Mouse (Mus musculus) cerebellum, adult 2 months (tissue): ENCODE measurements at regions not wholly inside any gene's neighbourhood (a gene's known extent, or its start where the extent isn't known, plus 50 kb on each side); places are given as distances from the start of the nearest gene placed in this dataset.

Experiments
- CTCF ChIP-seq: fragments of 200-500 bp; IDR thresholded peaks from 2 replicates; pipeline ENCODE4 v1.5.1; 2011; ENCODE audit warnings: low read depth, mild to moderate bottlenecking, control low read depth, low read length, moderate library complexity, borderline replicate concordance; ENCODE audit not compliant: insufficient read depth
- POLR2A ChIP-seq: fragments of 200-500 bp; IDR thresholded peaks from 2 replicates; pipeline ENCODE4 v1.6.1; 2011; ENCODE audit warnings: low read length, control low read depth, borderline replicate concordance; ENCODE audit not compliant: insufficient read depth

DNA sequence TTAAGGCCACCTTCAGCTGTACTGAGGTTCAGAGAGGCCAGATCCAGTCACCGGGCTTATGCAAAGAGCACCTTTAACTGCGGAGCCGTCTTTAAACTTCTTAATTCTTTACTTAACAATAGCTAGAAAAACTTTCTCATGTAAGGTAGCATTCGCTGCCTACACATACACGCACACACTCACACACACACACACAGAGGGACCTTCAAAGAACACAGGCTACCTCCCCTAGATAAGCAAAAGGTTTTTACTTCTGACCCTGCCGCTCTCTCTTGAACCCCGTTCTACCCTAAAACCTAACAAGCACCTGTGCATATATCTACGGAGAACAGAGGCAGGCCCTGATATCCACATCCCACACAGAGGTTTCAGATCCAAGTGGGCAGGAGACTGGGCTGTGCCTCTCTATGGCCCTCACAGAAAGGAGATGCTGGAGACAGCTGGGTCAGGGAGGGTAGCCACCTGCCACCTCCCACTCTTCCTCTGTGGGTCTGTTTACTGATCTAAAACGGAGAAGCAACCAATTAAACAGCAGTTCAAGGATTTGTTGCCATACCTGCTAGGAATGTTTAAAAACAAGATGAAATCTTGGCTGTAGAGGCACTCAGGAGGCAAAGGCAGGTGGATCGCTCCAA, 81.2 kb downstream of the Tomm20 start:
- no peak for TF ChIP-seq POLR2A
- TF ChIP-seq CTCF = no peak
